Mouse (Mus musculus) olfactory bulb, adult 2 months (tissue): Measurements from ENCODE around the gene Sdc4. TPM values are rescaled to one million over a fixed set of nuclear protein-coding genes. Genes with fewer than 3 reads are reported as not detected.

Experiments
- H3K27ac ChIP-seq: fragments of 200-500 bp; 2 replicates; pipeline ENCODE4 v1.5.1; 2012; ENCODE audit warnings: low read depth, low read length; ENCODE audit not compliant: insufficient read depth
- H3K4me1 ChIP-seq: fragments of 200-500 bp; 2 replicates; pipeline ENCODE4 v1.6.1; 2012; ENCODE audit warnings: low read length; ENCODE audit not compliant: control insufficient read depth, insufficient read depth
- H3K4me3 ChIP-seq: fragments of 200-500 bp; 2 replicates; pipeline ENCODE4 v1.5.1; 2012; ENCODE audit warnings: mild to moderate bottlenecking, low read depth, low read length, moderate library complexity; ENCODE audit not compliant: insufficient read depth
- CTCF ChIP-seq: fragments of 200-500 bp; IDR thresholded peaks from 2 replicates; pipeline ENCODE4 v1.5.1; 2012; ENCODE audit warnings: low read depth, mild to moderate bottlenecking, low read length, moderate library complexity; ENCODE audit not compliant: insufficient read depth
- POLR2A ChIP-seq: fragments of 200-500 bp; IDR thresholded peaks from 2 replicates; pipeline ENCODE4 v1.6.1; 2012; ENCODE audit warnings: mild to moderate bottlenecking, low read depth, low read length, moderate library complexity; ENCODE audit not compliant: insufficient read depth
- WGBS: fragments of 180-500 bp; shearing (Covaris S2); methylation state at CpG from one replicate; pipeline ENCODE4 v1.1.7; 2018; 5-methylcytosine and 5-hydroxymethylcytosine counted together
- polyA plus RNA-seq: library from polyadenylated mRNA; stranded (reverse); fragments of >200 nt; gene quantifications from 2 replicates; pipeline ENCODE4 v1.2.4, GENCODE M21; 2012; ENCODE audit warnings: low replicate concordance; ENCODE audit not compliant: missing spikeins, insufficient read depth, insufficient read length

Sdc4 gene
- polyA plus RNA-seq, 1 experiment = 124 TPM

- Histone ChIP-seq H3K4me3 (peak within 1 kb of the TSS; percentile 98), H3K27ac (peak within 1 kb of the TSS; percentile 82), H3K4me1 (peaks cover 15% of the 10 kb centered on the region)
- no peak for TF ChIP-seq CTCF
- TF ChIP-seq POLR2A = peak; percentile 52; the same call in 1 of the 2 replicates
- under 1% methylated on average over 76 of the region's 79 CpGs for WGBS
Measured at GRCm38 (mm10) chr2:164460745-164461551, 17.3 kb upstream of the Sdc4 start, which contains the start of gene Gm20458. TSS of gene Gm20458 (plus strand) at chr2:164460967.

- 87% methylated on average over 8 of the region's 8 CpGs for WGBS
- H3K4me1 ChIP-seq = peaks cover 15% of the 10 kb centered on the region
- TF ChIP-seq POLR2A (no peak), CTCF (no peak)
- no peak overlapping the region for H3K27ac ChIP-seq
- no peak overlapping the region for H3K4me3 ChIP-seq
Measured at GRCm38 (mm10) chr2:164458535-164458934, 14.8 kb upstream of the Sdc4 start.

- Histone ChIP-seq H3K27ac (no peak overlapping the region), H3K4me1 (peaks cover 13% of the 10 kb centered on the region), H3K4me3 (no peak overlapping the region)
- TF ChIP-seq CTCF (no peak), POLR2A (no peak)
- 51% methylated on average over 7 of the region's 7 CpGs for whole genome bisulfite sequencing
Measured at GRCm38 (mm10) chr2:164457942-164458341, 14.3 kb upstream of the Sdc4 start.

- H3K4me1 ChIP-seq = peaks cover 9% of the 10 kb centered on the region
- H3K27ac ChIP-seq = peak within 1 kb of the TSS; percentile 69
- peak within 1 kb of the TSS; percentile 55 for H3K4me3 ChIP-seq
- WGBS = 4% methylated on average over 7 of the region's 7 CpGs
- TF ChIP-seq POLR2A (no peak), CTCF (no peak)
Measured at GRCm38 (mm10) chr2:164456864-164457300, 13.2 kb upstream of the Sdc4 start, which contains the start of gene Sys1. TSS of gene Sys1 (plus strand) at chr2:164456964.

GRCm38 (mm10) chr2:164456413-164456812 lies 12.7 kb upstream of the Sdc4 start:
- WGBS = 86% methylated on average over 1 of the region's 1 CpGs
- TF ChIP-seq POLR2A (no peak), CTCF (no peak)
- H3K27ac ChIP-seq = peak overlapping the region; percentile 69; the same call in 1 of the 2 replicates
- H3K4me1 ChIP-seq = peaks cover 9% of the 10 kb centered on the region
- H3K4me3 ChIP-seq = no peak overlapping the region

- Histone ChIP-seq H3K4me1 (peaks cover 9% of the 10 kb centered on the region), H3K27ac (no peak overlapping the region), H3K4me3 (no peak overlapping the region)
- WGBS = 73% methylated on average over 6 of the region's 6 CpGs
- no peak for TF ChIP-seq CTCF
Measured at GRCm38 (mm10) chr2:164455421-164456190, 11.9 kb upstream of the Sdc4 start.

- H3K4me1 ChIP-seq = peaks cover 9% of the 10 kb centered on the region
- H3K4me3 ChIP-seq = no peak overlapping the region
- 49% methylated on average over 10 of the region's 10 CpGs for WGBS
- TF ChIP-seq POLR2A (no peak), CTCF (no peak)
- H3K27ac ChIP-seq = no peak overlapping the region
Measured at GRCm38 (mm10) chr2:164454846-164455245, 11.2 kb upstream of the Sdc4 start.

GRCm38 (mm10) chr2:164453887-164454500 lies 10.3 kb upstream of the Sdc4 start:
- Histone ChIP-seq H3K27ac (no peak overlapping the region), H3K4me3 (no peak overlapping the region), H3K4me1 (peaks cover 9% of the 10 kb centered on the region)
- no peak for TF ChIP-seq CTCF
- no peak for TF ChIP-seq POLR2A
- WGBS = 71% methylated on average over 7 of the region's 7 CpGs
